Mouse (Mus musculus) G1E (cell line): ENCODE data around the gene Gart. TPM values are rescaled to one million over a fixed set of nuclear protein-coding genes. Genes with fewer than 3 reads are reported as not detected.

Experiments
- ATAC-seq: 2 replicates; pipeline ENCODE4 v1.8.0; 2016; ENCODE audit warnings: mild to moderate bottlenecking; ENCODE audit not compliant: insufficient number of reproducible peaks, poor library complexity, low FRiP score, severe bottlenecking; ENCODE audit errors: extremely low read depth
- DNase-seq: peaks from one replicate; pipeline ENCODE4 v3.0.0; 2012; ENCODE audit warnings: low spot score
- H3K27me3 ChIP-seq: 2 replicates; pipeline ENCODE4 v1.6.1; 2012; ENCODE audit warnings: mild to moderate bottlenecking, low read length, inconsistent platforms; ENCODE audit not compliant: insufficient read depth
- H3K36me3 ChIP-seq: replicated peaks from 2 replicates; pipeline ENCODE3; 2012; ENCODE audit warnings: mild to moderate bottlenecking, inconsistent platforms
- H3K4me1 ChIP-seq: 2 replicates; pipeline ENCODE4 v1.6.1; 2012; ENCODE audit warnings: low read depth, low read length, inconsistent platforms, mixed read lengths; ENCODE audit not compliant: insufficient read depth
- H3K4me3 ChIP-seq: 2 replicates; pipeline ENCODE4 v1.5.1; 2012; ENCODE audit warnings: low read depth, mild to moderate bottlenecking, inconsistent platforms, low read length, moderate library complexity, mixed read lengths
- H3K9me3 ChIP-seq: replicated peaks from 2 replicates; pipeline ENCODE4 v1.6.1; 2012; ENCODE audit warnings: inconsistent platforms
- CTCF ChIP-seq: IDR thresholded peaks from 2 replicates; pipeline ENCODE4 v1.5.1; 2012; ENCODE audit warnings: low read depth, low read length, inconsistent platforms, mixed read lengths
- GATA1 ChIP-seq: IDR thresholded peaks from 2 replicates; pipeline ENCODE4 v1.6.1; 2012; ENCODE audit warnings: borderline replicate concordance, low read length, inconsistent platforms, mixed read lengths
- GATA2 ChIP-seq: IDR thresholded peaks from 2 replicates; pipeline ENCODE4 v1.6.1; 2012; ENCODE audit warnings: low read depth, low read length, inconsistent platforms, borderline replicate concordance
- POLR2AphosphoS5 ChIP-seq: IDR thresholded peaks from 2 replicates; pipeline ENCODE4 v1.6.1; 2012; ENCODE audit warnings: low read depth, low read length, inconsistent platforms; ENCODE audit not compliant: insufficient replicate concordance
- TAL1 ChIP-seq: conservative IDR thresholded peaks from 2 replicates; pipeline ENCODE4 v1.6.1; 2012; ENCODE audit warnings: low read depth, low read length, inconsistent platforms, mixed read lengths
- polyA plus RNA-seq: library from polyadenylated mRNA; stranded (reverse); fragments of >175 nt; gene quantifications from 2 replicates; pipeline ENCODE4 v1.2.3, GENCODE M21; 2012
- total RNA-seq, 2 experiments: library from RNA; stranded (forward) in 1 of 2; stranded (reverse) in 1 of 2; fragments of 200-1000 nt in 1 of 2; fragments of >200 nt in 1 of 2; fragmentation: Nextera tagmentation in 1 of 2; gene quantifications; 2 replicates each; pipeline ENCODE4 v1.2.3; 2014 to 2017

Gart gene
- total and polyA plus RNA-seq, 3 experiments: 200 to 715 (median 327) TPM

DNA sequence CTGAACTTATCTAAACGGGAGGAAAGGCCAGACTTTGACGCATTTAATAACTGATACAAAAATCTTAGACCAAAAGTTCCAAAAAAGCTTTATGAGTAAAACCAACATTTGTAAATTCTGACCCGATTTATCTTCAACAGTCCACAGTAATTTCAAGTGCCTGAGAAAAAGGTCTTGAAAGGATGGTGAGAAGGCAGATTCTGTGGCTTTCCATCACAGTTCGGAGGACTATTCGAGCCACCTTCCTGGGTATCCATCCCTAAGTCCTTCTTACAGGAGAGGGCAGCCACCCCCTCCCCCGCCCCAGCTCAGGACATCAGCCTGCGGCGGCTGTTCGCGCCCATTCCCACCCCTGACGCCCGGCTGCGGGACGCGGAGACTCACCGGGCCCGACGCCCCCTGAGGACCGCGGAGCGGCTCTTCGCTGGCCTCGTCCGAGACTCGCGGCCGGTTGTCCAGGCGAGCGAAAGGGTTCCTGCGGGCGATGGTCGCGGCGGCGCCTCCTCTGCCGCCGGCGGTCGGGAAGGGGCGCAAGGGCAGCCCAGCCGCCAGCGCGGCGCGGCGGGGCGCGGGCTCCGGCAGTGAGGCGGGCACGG, 41.4 kb upstream of the Gart start:
- H3K36me3 ChIP-seq: peaks cover 63% of the 10 kb centered on the region
- no peaks in the 10 kb centered on the region for H3K9me3 ChIP-seq
- ATAC-seq: no peak
- no peaks in the 10 kb centered on the region for H3K27me3 ChIP-seq
- TF ChIP-seq GATA2 (no peak), GATA1 (no peak), POLR2AphosphoS5 (no peak), CTCF (no peak), TAL1 (no peak)
- peak overlapping the region; percentile 93 for H3K4me3 ChIP-seq
- peaks cover 44% of the 10 kb centered on the region for H3K4me1 ChIP-seq
- peak; percentile 12 for DNase-seq

DNA sequence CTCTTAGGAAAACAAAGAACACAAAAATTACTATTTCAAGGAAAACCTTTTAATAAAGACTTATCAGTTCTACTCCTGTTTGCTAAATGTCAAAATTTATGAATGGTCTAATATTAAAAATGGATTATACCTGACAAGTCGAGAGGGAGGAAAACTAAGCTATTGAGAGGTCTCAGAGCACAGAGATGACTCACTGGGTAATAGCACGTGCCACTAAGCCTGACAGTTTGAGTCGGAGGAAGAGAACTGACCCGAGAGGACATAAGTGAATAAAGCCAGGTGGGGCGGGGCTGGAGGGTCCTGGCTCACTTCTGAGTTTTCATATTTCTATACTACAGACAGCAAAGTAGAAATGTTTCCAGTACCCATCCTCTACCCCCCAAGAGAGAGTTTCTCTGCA, 39.6 kb upstream of the Gart start:
- TF ChIP-seq TAL1 (no peak), POLR2AphosphoS5 (no peak), GATA1 (no peak)
- peaks cover 70% of the 10 kb centered on the region for H3K36me3 ChIP-seq
- DNase-seq: no peak

DNA sequence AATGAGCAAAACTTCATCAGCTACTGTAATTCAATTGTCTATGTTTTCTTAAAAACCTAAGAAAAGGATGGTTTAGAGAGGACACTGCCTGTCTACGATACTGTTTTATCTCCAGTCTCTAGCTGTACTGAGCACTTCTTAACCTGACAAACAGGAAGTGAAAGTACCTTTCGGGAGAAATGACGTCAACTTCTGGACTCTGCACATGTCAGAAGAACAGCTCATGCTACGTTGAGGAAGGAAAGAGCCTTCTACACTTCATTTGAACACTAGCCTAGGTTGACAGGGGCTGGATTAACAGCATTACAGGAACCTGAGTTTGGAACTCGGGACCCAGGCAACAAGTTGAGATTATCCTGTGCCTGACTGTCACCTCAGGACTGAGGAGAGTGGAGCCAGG, 38.8 kb upstream of the Gart start:
- DNase-seq (no peak), ATAC-seq (no peak)
- H3K9me3 ChIP-seq: no peaks in the 10 kb centered on the region
- no peak for TF ChIP-seq CTCF
- TF ChIP-seq GATA1: no peak
- no peak for TF ChIP-seq GATA2
- TF ChIP-seq TAL1: no peak
- TF ChIP-seq POLR2AphosphoS5: no peak
- no peak overlapping the region for H3K4me3 ChIP-seq
- no peaks in the 10 kb centered on the region for H3K27me3 ChIP-seq
- H3K36me3 ChIP-seq: peaks cover 70% of the 10 kb centered on the region
- H3K4me1 ChIP-seq: peaks cover 41% of the 10 kb centered on the region

More for the DNA sequence above, 39.6 kb upstream of the Gart start:
- peaks cover 46% of the 10 kb centered on the region for H3K4me1 ChIP-seq
- H3K9me3 ChIP-seq: no peaks in the 10 kb centered on the region
- H3K4me3 ChIP-seq: no peak overlapping the region
- no peak for ATAC-seq
- no peaks in the 10 kb centered on the region for H3K27me3 ChIP-seq

- DNase-seq (no peak), ATAC-seq (no peak)
- H3K4me1 ChIP-seq: peaks cover 7% of the 10 kb centered on the region; the same call in 1 of the 2 replicates
- TF ChIP-seq GATA2 (no peak), TAL1 (no peak)
- no peaks in the 10 kb centered on the region for H3K27me3 ChIP-seq
- H3K36me3 ChIP-seq: peaks cover 95% of the 10 kb centered on the region
- no peaks in the 10 kb centered on the region for H3K9me3 ChIP-seq
- no peak overlapping the region for H3K4me3 ChIP-seq
These were observed 33.9 kb upstream of the Gart start for GRCm38 (mm10) chr16:91680656-91681055.

GRCm38 (mm10) chr16:91678147-91678911, 31.6 kb upstream of the Gart start:
- Histone ChIP-seq H3K27me3 (no peaks in the 10 kb centered on the region), H3K36me3 (peaks cover 94% of the 10 kb centered on the region), H3K4me3 (no peak overlapping the region), H3K9me3 (no peaks in the 10 kb centered on the region), H3K4me1 (peaks cover 4% of the 10 kb centered on the region; the same call in 1 of the 2 replicates)
- no peak for TF ChIP-seq CTCF
- ATAC-seq: no peak
- no peak for DNase-seq

DNA sequence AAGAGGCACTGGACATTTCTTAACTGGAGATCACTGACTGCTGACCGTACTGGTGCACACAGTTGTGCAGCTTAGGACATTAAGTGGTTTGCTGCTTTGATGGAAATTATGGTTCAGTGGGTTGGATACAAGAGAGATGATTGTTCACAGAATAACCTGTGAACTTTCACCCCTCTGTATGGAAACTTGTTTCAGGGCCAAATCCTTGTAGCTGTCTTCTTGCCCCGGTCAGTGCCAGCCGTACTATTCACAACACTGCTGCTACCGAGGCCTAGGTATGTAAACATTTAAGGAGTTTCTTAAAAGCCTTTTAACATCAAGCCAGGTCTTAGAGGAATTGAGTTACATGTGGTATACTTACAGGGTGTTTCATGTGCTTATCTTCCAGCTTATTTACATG, 27.7 kb upstream of the Gart start:
- TF ChIP-seq TAL1: no peak
- TF ChIP-seq CTCF: no peak
- TF ChIP-seq POLR2AphosphoS5: no peak
- no peak for TF ChIP-seq GATA1
- TF ChIP-seq GATA2: no peak
- DNase-seq (no peak), ATAC-seq (no peak)
- Histone ChIP-seq H3K4me1 (peaks cover 5% of the 10 kb centered on the region; the same call in 1 of the 2 replicates), H3K9me3 (no peaks in the 10 kb centered on the region), H3K27me3 (no peaks in the 10 kb centered on the region), H3K4me3 (no peak overlapping the region), H3K36me3 (peaks cover 96% of the 10 kb centered on the region)

DNA sequence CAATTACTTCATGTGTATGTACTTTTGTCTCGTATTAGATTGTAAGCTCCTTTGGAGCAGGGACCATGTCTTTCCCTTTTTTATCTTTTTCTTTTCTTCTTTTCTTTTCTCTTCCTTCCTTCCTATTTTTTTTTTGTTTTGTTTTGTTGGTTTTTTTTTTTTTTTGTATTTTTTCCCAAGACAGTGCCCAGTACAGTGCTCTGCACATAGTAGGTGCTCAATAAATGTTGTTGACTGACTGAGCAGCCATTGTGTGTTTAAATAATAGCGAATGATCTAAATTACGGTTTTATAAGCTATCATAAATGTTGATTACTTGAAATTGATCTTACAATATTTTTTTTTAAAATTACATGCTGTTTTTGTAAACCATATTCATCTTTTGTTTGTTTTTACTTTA, 17.0 kb upstream of the Gart start:
- Histone ChIP-seq H3K27me3 (no peaks in the 10 kb centered on the region), H3K4me3 (no peak overlapping the region), H3K36me3 (peaks cover 95% of the 10 kb centered on the region), H3K9me3 (peaks cover 15% of the 10 kb centered on the region), H3K4me1 (peaks cover 21% of the 10 kb centered on the region)
- no peak for DNase-seq
- ATAC-seq: no peak
- TF ChIP-seq GATA1: no peak
- no peak for TF ChIP-seq TAL1
- no peak for TF ChIP-seq POLR2AphosphoS5
- TF ChIP-seq CTCF: no peak
- no peak for TF ChIP-seq GATA2
